8 mouse cellular contexts compared by ENCODE assay signal in genomic region chr2:65237116-65237515, GRCm38 (mm10). TPM values are rescaled to one million over a fixed set of nuclear protein-coding genes. Genes with fewer than 3 reads are reported as not detected.
A peak's percentile ranks its signal among the peaks of the same experiment; 100 is the strongest.
DNase-seq lines count a peak whose midpoint lies in the region; ATAC-seq and TF ChIP-seq lines count a peak whose summit lies in the region.

No protein-coding gene starts in this region.

- H3K4me2 ChIP-seq in kidney, embryonic 16.5 days (replicated peaks; ENCODE audit: low read depth, low read length): peak overlapping the region; percentile 84
- peak overlapping the region; percentile 95 for H3K4me2 ChIP-seq in hindbrain, postnatal 0 days (ENCODE audit: low read depth, low read length)
- H3K4me2 ChIP-seq in midbrain, postnatal 0 days (ENCODE audit: low read depth, low read length, poor library complexity, severe bottlenecking): peak overlapping the region; percentile 97; the same call in 1 of the 2 replicates

- H3K9me3 ChIP-seq in kidney, embryonic 16.5 days (ENCODE audit: low read length): no peaks in the 10 kb centered on the region
- no peaks in the 10 kb centered on the region for H3K9me3 ChIP-seq in embryonic facial prominence, embryonic 10.5 days
- no peaks in the 10 kb centered on the region for H3K9me3 ChIP-seq in hindbrain, postnatal 0 days (ENCODE audit: low read length)
- H3K9me3 ChIP-seq in midbrain, postnatal 0 days (ENCODE audit: low read length): no peaks in the 10 kb centered on the region

- WGBS in kidney, embryonic 16.5 days: 41% methylated on average over 8 of the region's 8 CpGs
- WGBS in embryonic facial prominence, embryonic 10.5 days: 67% methylated on average over 8 of the region's 8 CpGs
- whole genome bisulfite sequencing in hindbrain, postnatal 0 days: 54% methylated on average over 8 of the region's 8 CpGs
- whole genome bisulfite sequencing in midbrain, postnatal 0 days: 55% methylated on average over 8 of the region's 8 CpGs

- TF ChIP-seq CTCF in hindbrain, postnatal 0 days (IDR thresholded peaks at IDR 0.05; ENCODE audit: low read depth): no peak
- TF ChIP-seq CTCF in midbrain, postnatal 0 days (IDR thresholded peaks at IDR 0.05): no peak

- H3K4me3 ChIP-seq in kidney, embryonic 16.5 days (ENCODE audit: low read length): peak overlapping the region; percentile 72
- H3K4me3 ChIP-seq in embryonic facial prominence, embryonic 10.5 days: peak overlapping the region; percentile 76
- peak overlapping the region; percentile 74 for H3K4me3 ChIP-seq in hindbrain, postnatal 0 days (ENCODE audit: low read length)
- H3K4me3 ChIP-seq in midbrain, postnatal 0 days (ENCODE audit: low read depth, low read length): peak overlapping the region; percentile 71

- no peaks in the 10 kb centered on the region for H3K36me3 ChIP-seq in kidney, embryonic 16.5 days (ENCODE audit: insufficient read depth, low read length)
- no peaks in the 10 kb centered on the region for H3K36me3 ChIP-seq in embryonic facial prominence, embryonic 10.5 days (replicated peaks)
- H3K36me3 ChIP-seq in hindbrain, postnatal 0 days (ENCODE audit: insufficient read depth, low read length): no peaks in the 10 kb centered on the region
- no peaks in the 10 kb centered on the region for H3K36me3 ChIP-seq in midbrain, postnatal 0 days (ENCODE audit: insufficient read depth, low read length)

- DNase-seq in kidney, postnatal 36 days: no peak
- no peak for DNase-seq in embryonic facial prominence, embryonic 10.5 days (ENCODE audit: low spot score)
- DNase-seq in hindbrain, postnatal 0 days (ENCODE audit: low spot score): no peak
- DNase-seq in midbrain, postnatal 0 days (ENCODE audit: low spot score): no peak
- no peak for DNase-seq in yolk sac, embryonic 10.5 days (ENCODE audit: low spot score)
- DNase-seq in urinary bladder, postnatal 4 days (ENCODE audit: low spot score in 2 of 2): no peak

- no peak for ATAC-seq in kidney, embryonic 16.5 days (ENCODE audit: low FRiP score, low TSS enrichment)
- no peak for ATAC-seq in hindbrain, postnatal 0 days
- no peak for ATAC-seq in midbrain, postnatal 0 days (ENCODE audit: low FRiP score)
- no peak for ATAC-seq in erythroid progenitor cell, adult 5-6 weeks (replicated peaks; ENCODE audit: low FRiP score, poor library complexity, severe bottlenecking)

- peak overlapping the region; percentile 98 for H3K27ac ChIP-seq in kidney, embryonic 16.5 days (ENCODE audit: low read length)
- no peak overlapping the region for H3K27ac ChIP-seq in embryonic facial prominence, embryonic 10.5 days (replicated peaks)
- no peak overlapping the region for H3K27ac ChIP-seq in hindbrain, postnatal 0 days
- H3K27ac ChIP-seq in midbrain, postnatal 0 days (ENCODE audit: low read depth, low read length): no peak overlapping the region

- peaks cover 23% of the 10 kb centered on the region for H3K4me1 ChIP-seq in kidney, embryonic 16.5 days (ENCODE audit: insufficient read depth, low read length)
- peaks cover 20% of the 10 kb centered on the region for H3K4me1 ChIP-seq in embryonic facial prominence, embryonic 10.5 days
- H3K4me1 ChIP-seq in hindbrain, postnatal 0 days (ENCODE audit: insufficient read depth, low read length): no peaks in the 10 kb centered on the region
- no peaks in the 10 kb centered on the region for H3K4me1 ChIP-seq in midbrain, postnatal 0 days (ENCODE audit: insufficient read depth, low read length)

- H3K9ac ChIP-seq in kidney, embryonic 16.5 days (replicated peaks; ENCODE audit: low read length): 0 out of 2 replicates have a peak overlapping the region, but pooled peaks have one; percentile 5
- H3K9ac ChIP-seq in hindbrain, postnatal 0 days (replicated peaks; ENCODE audit: low read length): no peak overlapping the region
- H3K9ac ChIP-seq in midbrain, postnatal 0 days (replicated peaks; ENCODE audit: low read length, poor library complexity, severe bottlenecking): no peak overlapping the region

- no peaks in the 10 kb centered on the region for H3K27me3 ChIP-seq in kidney, embryonic 16.5 days (ENCODE audit: insufficient read depth, low read length)
- peaks cover 55% of the 10 kb centered on the region for H3K27me3 ChIP-seq in embryonic facial prominence, embryonic 10.5 days (replicated peaks; ENCODE audit: low read depth, poor library complexity, severe bottlenecking)
- H3K27me3 ChIP-seq in hindbrain, postnatal 0 days (ENCODE audit: insufficient read depth, low read length): no peaks in the 10 kb centered on the region
- no peaks in the 10 kb centered on the region for H3K27me3 ChIP-seq in midbrain, postnatal 0 days (ENCODE audit: insufficient read depth, low read length)

RNA-seq across cellular contexts. Expression of gene Cobll1, which starts 2.1 kb away (rescaled TPM):
- 21.2 and 25.9 TPM in 2 replicates for polyA plus RNA-seq in kidney, embryonic 16.5 days (2015; fragmentation: Nextera tagmentation; extraction: Ambion mirVana)
- 4.0 and 4.1 TPM in 2 replicates for polyA plus RNA-seq in embryonic facial prominence, embryonic 10.5 days (2016; fragmentation: Nextera tagmentation; extraction: Ambion mirVana)
- 2.4 and 2.5 TPM in 2 replicates for total RNA-seq in hindbrain, postnatal 0 days (2014; rRNA removed)
- 3.3 and 3.5 TPM in 2 replicates for polyA plus RNA-seq in hindbrain, postnatal 0 days (2015; fragmentation: Nextera tagmentation; extraction: Ambion mirVana)
- 2.5 and 5.5 TPM in 2 replicates for total RNA-seq in midbrain, postnatal 0 days (2014; rRNA removed)
- polyA plus RNA-seq in midbrain, postnatal 0 days (2015; fragmentation: Nextera tagmentation; extraction: Ambion mirVana): 2.2 and 2.9 TPM in 2 replicates
- 2.9 and 4.3 TPM in 2 replicates for total RNA-seq in erythroid progenitor cell, adult 5-6 weeks (2015; ENCODE audit: low replicate concordance)
- total RNA-seq in erythroid progenitor cell, adult 5-6 weeks (2017; ENCODE audit: low replicate concordance): not detected in 2 replicates
